Mouse (Mus musculus) neural tube, embryonic 14.5 days (tissue): Measurements from ENCODE around the gene Slc25a29. TPM values are rescaled to one million over a fixed set of nuclear protein-coding genes. Genes with fewer than 3 reads are reported as not detected.

Source experiments
- ATAC-seq: fragments of 200-750 bp; cut with Nextera tagmentation; 2 replicates; pipeline ENCODE4 v1.8.0; 2017; ENCODE audit warnings: low read depth, mild to moderate bottlenecking, moderate TSS enrichment, moderate library complexity
- H3K27ac ChIP-seq: fragments of 300-500 bp; sonication (generic); 2 replicates; pipeline ENCODE4 v1.5.1; 2014; ENCODE audit warnings: low read depth, mild to moderate bottlenecking, control low read depth, low read length, moderate library complexity, mixed read lengths
- H3K27me3 ChIP-seq: fragments of 300-500 bp; sonication (generic); 2 replicates; pipeline ENCODE4 v1.6.1; 2014; ENCODE audit warnings: low read length; ENCODE audit not compliant: control insufficient read depth, insufficient read depth
- H3K36me3 ChIP-seq: fragments of 300-500 bp; sonication (generic); 2 replicates; pipeline ENCODE4 v1.6.1; 2014; ENCODE audit warnings: low read length, mixed read lengths; ENCODE audit not compliant: control insufficient read depth, insufficient read depth
- H3K4me1 ChIP-seq: fragments of 300-500 bp; sonication (generic); 2 replicates; pipeline ENCODE4 v1.6.1; 2014; ENCODE audit warnings: low read length; ENCODE audit not compliant: control insufficient read depth, insufficient read depth
- H3K4me2 ChIP-seq: fragments of 300-500 bp; sonication (generic); 2 replicates; pipeline ENCODE4 v1.6.1; 2014; ENCODE audit warnings: mild to moderate bottlenecking, low read depth, low read length, control low read depth
- H3K4me3 ChIP-seq: fragments of 300-500 bp; sonication (generic); 2 replicates; pipeline ENCODE4 v1.5.1; 2014; ENCODE audit warnings: low read depth, low read length, control low read depth, mixed read lengths
- H3K9ac ChIP-seq: fragments of 300-500 bp; sonication (generic); replicated peaks from 2 replicates; pipeline ENCODE4 v1.6.1; 2014; ENCODE audit warnings: low read depth, mild to moderate bottlenecking, control low read depth, low read length, mixed read lengths
- H3K9me3 ChIP-seq: fragments of 300-500 bp; sonication (generic); 2 replicates; pipeline ENCODE4 v1.6.1; 2016; ENCODE audit warnings: low read length; ENCODE audit not compliant: control insufficient read depth
- WGBS: fragments of 180-500 bp; shearing (Covaris S2); extraction: QIAGEN DNeasy Blood & Tissue Kit; methylation state at CpG from one replicate; pipeline ENCODE4 v1.1.7; 2014; 5-methylcytosine and 5-hydroxymethylcytosine counted together
- polyA plus RNA-seq: library from polyadenylated mRNA; unstranded; fragments of >200 nt; fragmentation: Nextera tagmentation; extraction: Ambion mirVana; gene quantifications from 2 replicates; pipeline ENCODE4 v1.2.1, GENCODE M21; 2014

Gene Slc25a29
- polyA plus RNA-seq, 1 experiment from 2014 or later = 16.8 TPM

GRCm38 (mm10) chr12:108830358-108830757, 5.3 kb downstream of the Slc25a29 start:
- Histone ChIP-seq H3K4me2 (no peak overlapping the region), H3K27me3 (no peaks in the 10 kb centered on the region), H3K4me3 (no peak overlapping the region), H3K36me3 (0 out of 2 replicates have a peak, but pooled peaks cover 8% of the 10 kb centered on the region), H3K4me1 (peaks cover 16% of the 10 kb centered on the region), H3K27ac (no peak overlapping the region), H3K9ac (no peak overlapping the region), H3K9me3 (no peaks in the 10 kb centered on the region)
- no peak for ATAC-seq
- whole genome bisulfite sequencing = 91% methylated on average over 6 of the region's 6 CpGs

- no peak for ATAC-seq
- no peak overlapping the region for H3K4me2 ChIP-seq
- peaks cover 9% of the 10 kb centered on the region for H3K4me1 ChIP-seq
- 0 out of 2 replicates have a peak, but pooled peaks cover 8% of the 10 kb centered on the region for H3K36me3 ChIP-seq
- H3K4me3 ChIP-seq = no peak overlapping the region
- H3K9me3 ChIP-seq = no peaks in the 10 kb centered on the region
- no peak overlapping the region for H3K27ac ChIP-seq
- no peaks in the 10 kb centered on the region for H3K27me3 ChIP-seq
- 87% methylated on average over 5 of the region's 5 CpGs for WGBS
- H3K9ac ChIP-seq = no peak overlapping the region
Measured at GRCm38 (mm10) chr12:108829636-108830035, 6.0 kb downstream of the Slc25a29 start.

- H3K27me3 ChIP-seq = no peaks in the 10 kb centered on the region
- H3K9me3 ChIP-seq = no peaks in the 10 kb centered on the region
- H3K36me3 ChIP-seq = 0 out of 2 replicates have a peak, but pooled peaks cover 8% of the 10 kb centered on the region
- no peak overlapping the region for H3K9ac ChIP-seq
- H3K4me2 ChIP-seq = no peak overlapping the region
- H3K27ac ChIP-seq = no peak overlapping the region
- H3K4me3 ChIP-seq = no peak overlapping the region
- no peak for ATAC-seq
- 100% methylated on average over 6 of the region's 6 CpGs for WGBS
- H3K4me1 ChIP-seq = 0 out of 2 replicates have a peak, but pooled peaks cover 6% of the 10 kb centered on the region
Measured at GRCm38 (mm10) chr12:108827641-108828040, 8.0 kb downstream of the Slc25a29 start.

GRCm38 (mm10) chr12:108826958-108827535, 8.6 kb downstream of the Slc25a29 start:
- Histone ChIP-seq H3K9me3 (no peaks in the 10 kb centered on the region), H3K9ac (no peak overlapping the region), H3K4me3 (no peak overlapping the region), H3K4me1 (0 out of 2 replicates have a peak, but pooled peaks cover 2% of the 10 kb centered on the region), H3K4me2 (no peak overlapping the region), H3K27ac (no peak overlapping the region), H3K36me3 (0 out of 2 replicates have a peak, but pooled peaks cover 8% of the 10 kb centered on the region), H3K27me3 (no peaks in the 10 kb centered on the region)
- no peak for ATAC-seq
- 96% methylated on average over 28 of the region's 28 CpGs for WGBS

GRCm38 (mm10) chr12:108826282-108826957, 9.3 kb downstream of the Slc25a29 start:
- no peaks in the 10 kb centered on the region for H3K9me3 ChIP-seq
- H3K4me2 ChIP-seq = no peak overlapping the region
- H3K36me3 ChIP-seq = 0 out of 2 replicates have a peak, but pooled peaks cover 8% of the 10 kb centered on the region
- H3K27ac ChIP-seq = no peak overlapping the region
- no peaks in the 10 kb centered on the region for H3K4me1 ChIP-seq
- no peak for ATAC-seq
- 96% methylated on average over 19 of the region's 19 CpGs for WGBS
- H3K27me3 ChIP-seq = no peaks in the 10 kb centered on the region
- H3K9ac ChIP-seq = no peak overlapping the region
- H3K4me3 ChIP-seq = no peak overlapping the region

- ATAC-seq = no peak
- 93% methylated on average over 13 of the region's 13 CpGs for WGBS
- Histone ChIP-seq H3K4me2 (no peak overlapping the region), H3K4me3 (no peak overlapping the region), H3K9me3 (no peaks in the 10 kb centered on the region), H3K9ac (no peak overlapping the region), H3K36me3 (0 out of 2 replicates have a peak, but pooled peaks cover 8% of the 10 kb centered on the region), H3K27me3 (no peaks in the 10 kb centered on the region), H3K27ac (no peak overlapping the region), H3K4me1 (no peaks in the 10 kb centered on the region)
Measured at GRCm38 (mm10) chr12:108825561-108826224, 10.0 kb downstream of the Slc25a29 start.

- 91% methylated on average over 15 of the region's 15 CpGs for WGBS
- H3K4me3 ChIP-seq = no peak overlapping the region
- no peak for ATAC-seq
Measured at GRCm38 (mm10) chr12:108824225-108824874, 11.3 kb downstream of the Slc25a29 start.

GRCm38 (mm10) chr12:108823036-108823435, 12.6 kb downstream of the Slc25a29 start:
- H3K36me3 ChIP-seq = peaks cover 8% of the 10 kb centered on the region; the same call in 1 of the 2 replicates
- ATAC-seq = no peak
- no peak overlapping the region for H3K4me2 ChIP-seq
- no peaks in the 10 kb centered on the region for H3K27me3 ChIP-seq
- H3K27ac ChIP-seq = no peak overlapping the region
- no peak overlapping the region for H3K4me3 ChIP-seq
- H3K9me3 ChIP-seq = no peaks in the 10 kb centered on the region
- no peak overlapping the region for H3K9ac ChIP-seq
- WGBS = 76% methylated on average over 8 of the region's 8 CpGs
- H3K4me1 ChIP-seq = no peaks in the 10 kb centered on the region

More at GRCm38 (mm10) chr12:108824225-108824874, 11.3 kb downstream of the Slc25a29 start:
- Histone ChIP-seq H3K27ac (no peak overlapping the region), H3K9me3 (no peaks in the 10 kb centered on the region), H3K4me2 (no peak overlapping the region), H3K36me3 (0 out of 2 replicates have a peak, but pooled peaks cover 8% of the 10 kb centered on the region), H3K9ac (no peak overlapping the region), H3K27me3 (no peaks in the 10 kb centered on the region), H3K4me1 (no peaks in the 10 kb centered on the region)
